Mouse (Mus musculus) cerebellum, adult 2 months (tissue): ENCODE data around the gene Il17rc. TPM values are rescaled to one million over a fixed set of nuclear protein-coding genes. Genes with fewer than 3 reads are reported as not detected.
A peak's percentile ranks its signal among the peaks of the same experiment; 100 is the strongest.

Experiments used
- DNase-seq, 2 experiments: peaks; one replicate each; pipeline ENCODE4 v3.0.0; 2021
- H3K27ac ChIP-seq: fragments of 200-500 bp; 2 replicates; pipeline ENCODE4 v1.5.1; 2012; ENCODE audit warnings: low read length, control low read depth, inconsistent platforms; ENCODE audit not compliant: insufficient read depth
- H3K27me3 ChIP-seq: fragments of 200-500 bp; 2 replicates; pipeline ENCODE4 v1.6.1; 2012; ENCODE audit warnings: inconsistent platforms, mild to moderate bottlenecking, low read length, moderate library complexity; ENCODE audit not compliant: control insufficient read depth, insufficient read depth
- H3K4me1 ChIP-seq: fragments of 200-500 bp; 2 replicates; pipeline ENCODE4 v1.6.1; 2011; ENCODE audit warnings: low read length; ENCODE audit not compliant: control insufficient read depth, insufficient read depth
- H3K4me3 ChIP-seq: fragments of 200-500 bp; replicated peaks from 2 replicates; pipeline ENCODE3; 2011; ENCODE audit warnings: mild to moderate bottlenecking, low read depth, low read length, control low read depth; ENCODE audit not compliant: insufficient read depth
- CTCF ChIP-seq: fragments of 200-500 bp; IDR thresholded peaks from 2 replicates; pipeline ENCODE4 v1.5.1; 2011; ENCODE audit warnings: low read depth, mild to moderate bottlenecking, control low read depth, low read length, moderate library complexity, borderline replicate concordance; ENCODE audit not compliant: insufficient read depth
- POLR2A ChIP-seq: fragments of 200-500 bp; IDR thresholded peaks from 2 replicates; pipeline ENCODE4 v1.6.1; 2011; ENCODE audit warnings: low read length, control low read depth, borderline replicate concordance; ENCODE audit not compliant: insufficient read depth
- WGBS: fragments of 180-500 bp; shearing (Covaris S2); methylation state at CpG from one replicate; pipeline ENCODE4 v1.1.7; 2018; 5-methylcytosine and 5-hydroxymethylcytosine counted together
- polyA plus RNA-seq: library from polyadenylated mRNA; depleted of rRNA; stranded (reverse); fragments of >200 nt; gene quantifications from 2 replicates; pipeline ENCODE4 v1.2.3, GENCODE M21; 2012

The Il17rc gene
- polyA plus RNA-seq, 1 experiment, result 6.6 TPM

DNA sequence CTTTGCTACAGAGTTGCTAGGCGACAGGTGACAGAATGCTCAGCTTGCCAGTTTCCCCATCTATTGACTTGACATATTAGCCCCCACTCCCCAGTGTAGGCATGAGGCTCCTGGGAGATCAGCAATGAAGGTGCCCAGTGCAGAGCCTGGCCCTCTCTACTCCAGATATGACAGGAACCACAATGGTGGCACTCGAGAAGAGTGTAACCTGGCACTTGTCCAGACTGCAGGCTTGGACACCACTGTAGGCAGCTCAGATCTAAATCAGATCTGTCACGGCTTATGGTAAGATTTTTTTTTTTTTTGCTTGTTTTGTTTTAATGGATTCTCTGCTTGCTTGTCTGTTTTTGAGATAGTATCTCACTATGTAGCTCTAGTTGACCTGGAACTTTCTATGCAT, 37.6 kb upstream of the Il17rc start:
- Histone ChIP-seq H3K27ac (no peak overlapping the region), H3K4me1 (no peaks in the 10 kb centered on the region), H3K27me3 (no peaks in the 10 kb centered on the region), H3K4me3 (no peak overlapping the region)
- DNase-seq, result no peak
- TF ChIP-seq CTCF, result no peak
- no peak for TF ChIP-seq POLR2A
- WGBS, result 41% methylated on average over 3 of the region's 3 CpGs

DNA sequence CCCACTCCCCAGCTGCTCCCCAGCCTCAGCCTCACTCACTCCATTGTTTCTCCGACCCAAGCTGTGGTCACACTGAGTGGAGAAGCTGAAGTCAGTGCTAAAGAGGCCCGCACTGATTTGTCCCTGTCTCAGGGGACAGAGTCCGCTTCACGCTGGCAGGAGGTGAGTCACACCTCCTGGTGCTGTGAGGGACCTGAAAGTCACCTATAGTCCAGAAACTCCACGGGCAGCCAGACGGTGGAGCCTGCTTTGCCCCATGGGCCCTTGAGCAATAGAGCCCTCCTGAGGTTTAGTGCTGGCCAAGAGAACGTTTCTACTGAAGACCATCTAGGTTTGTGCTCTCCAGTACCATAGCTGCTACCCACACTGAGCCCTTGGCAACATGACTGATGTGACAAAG, 36.5 kb upstream of the Il17rc start:
- H3K4me3 ChIP-seq, result no peak overlapping the region
- TF ChIP-seq POLR2A, result no peak
- no peak for TF ChIP-seq CTCF
- no peak for DNase-seq
- WGBS, result 68% methylated on average over 7 of the region's 7 CpGs
- no peaks in the 10 kb centered on the region for H3K27me3 ChIP-seq
- no peaks in the 10 kb centered on the region for H3K4me1 ChIP-seq
- H3K27ac ChIP-seq, result no peak overlapping the region

DNA sequence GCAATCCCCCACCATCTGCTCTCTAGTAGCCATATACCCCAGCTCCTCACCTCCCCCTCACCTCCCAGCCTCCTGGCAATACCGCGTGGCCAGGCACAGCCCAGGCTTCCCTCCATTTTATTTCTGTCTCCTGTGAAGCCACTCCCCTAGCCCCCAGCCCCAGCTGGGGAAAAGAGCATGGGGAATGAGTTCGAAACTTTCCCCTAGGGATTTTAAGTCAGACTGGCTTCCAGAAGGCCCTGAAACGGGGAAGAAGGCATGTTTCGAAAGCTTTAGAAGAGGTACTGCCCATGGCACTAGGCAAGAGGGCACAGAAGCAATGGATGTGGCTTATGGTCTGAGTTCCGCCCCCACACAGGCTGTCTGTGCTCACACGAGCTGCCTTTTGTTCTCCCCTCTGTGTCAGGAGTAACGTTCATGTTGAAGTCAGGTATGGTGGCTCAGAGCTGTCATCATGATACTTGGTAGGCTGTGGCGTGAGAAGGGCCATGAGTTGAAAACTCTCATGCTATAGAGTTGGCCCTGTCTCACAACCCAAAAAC, 35.5 kb upstream of the Il17rc start, which contains the start of gene Cidec:
Gene Cidec, minus strand, starts transcription at position 97 of the 542 bp plus-strand sequence.
- Histone ChIP-seq H3K27ac (no peak within 1 kb of the TSS), H3K4me3 (no peak within 1 kb of the TSS), H3K27me3 (no peaks in the 10 kb centered on the region), H3K4me1 (no peaks in the 10 kb centered on the region)
- 71% methylated on average over 9 of the region's 9 CpGs for WGBS
- no peak for TF ChIP-seq CTCF
- TF ChIP-seq POLR2A, result no peak
- DNase-seq, result no peak

GRCm38 (mm10) chr6:113437135-113437534, 34.1 kb upstream of the Il17rc start:
- TF ChIP-seq POLR2A (no peak), CTCF (no peak)
- WGBS, result 72% methylated on average over 12 of the region's 12 CpGs
- Histone ChIP-seq H3K4me1 (no peaks in the 10 kb centered on the region), H3K27ac (no peak overlapping the region), H3K4me3 (no peak overlapping the region), H3K27me3 (no peaks in the 10 kb centered on the region)
- DNase-seq, result no peak

DNA sequence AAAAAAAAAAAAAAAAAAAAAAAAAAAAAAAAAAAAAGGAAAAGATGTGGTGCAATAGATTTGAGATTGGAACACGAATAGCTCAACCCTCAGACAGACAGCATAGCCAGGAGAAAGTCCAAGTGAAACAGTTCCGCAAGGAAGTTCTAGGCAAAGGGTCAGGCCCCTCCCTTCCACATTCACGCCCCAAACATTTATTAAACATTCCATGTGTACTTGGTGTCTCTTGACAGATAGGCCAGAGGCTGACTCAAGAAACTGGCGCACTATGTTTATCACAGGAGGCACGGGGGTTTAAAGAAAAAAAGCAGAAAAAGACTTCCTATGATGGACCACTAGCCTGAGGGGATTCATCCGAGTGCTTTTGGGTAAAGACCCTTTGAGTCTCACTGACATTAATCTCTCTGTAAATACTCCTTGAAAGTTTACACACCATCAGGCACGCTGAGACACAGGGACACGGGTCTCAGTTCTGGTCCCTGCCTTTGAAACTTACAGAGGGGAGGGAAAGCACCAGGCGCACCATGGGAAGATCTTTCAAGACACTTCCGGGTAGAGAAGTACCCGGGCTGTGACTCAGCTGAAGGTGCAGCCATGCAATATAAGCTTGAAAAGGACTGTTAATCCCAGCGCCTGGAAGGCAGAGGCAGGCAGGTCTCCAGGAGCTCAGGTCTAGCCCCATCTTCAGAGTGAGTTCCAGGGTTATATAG, 32.4 kb upstream of the Il17rc start:
- WGBS, result 63% methylated on average over 12 of the region's 12 CpGs
- Histone ChIP-seq H3K27ac (no peak overlapping the region), H3K4me3 (no peak overlapping the region), H3K4me1 (peaks cover 2% of the 10 kb centered on the region; the same call in 1 of the 2 replicates), H3K27me3 (no peaks in the 10 kb centered on the region)
- TF ChIP-seq POLR2A, result no peak
- DNase-seq, result no peak

DNA sequence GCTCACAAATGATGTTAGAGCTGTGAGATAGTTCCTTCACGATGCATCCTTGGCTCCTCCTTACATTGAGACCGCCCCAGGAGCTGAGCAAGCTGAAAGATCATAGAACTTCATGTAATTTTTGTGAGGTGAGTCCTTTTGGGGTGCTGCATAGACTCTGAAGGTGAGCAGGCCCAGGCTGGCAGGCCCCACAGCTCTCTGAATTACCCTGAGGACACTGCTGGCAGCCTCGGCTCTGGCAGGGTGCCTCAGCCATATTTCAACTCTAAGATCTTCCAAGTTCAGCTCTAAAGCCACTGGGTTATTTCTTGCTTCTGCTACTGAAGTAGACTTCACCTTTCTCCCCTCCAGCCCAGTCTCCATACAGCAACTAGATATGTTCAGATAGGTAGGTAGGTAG, 30.5 kb upstream of the Il17rc start:
- Histone ChIP-seq H3K4me1 (peaks cover 2% of the 10 kb centered on the region; the same call in 1 of the 2 replicates), H3K4me3 (no peak overlapping the region), H3K27me3 (no peaks in the 10 kb centered on the region), H3K27ac (no peak overlapping the region)
- TF ChIP-seq CTCF, result no peak
- no peak for TF ChIP-seq POLR2A
- no peak for DNase-seq
- 66% methylated on average over 3 of the region's 3 CpGs for WGBS

DNA sequence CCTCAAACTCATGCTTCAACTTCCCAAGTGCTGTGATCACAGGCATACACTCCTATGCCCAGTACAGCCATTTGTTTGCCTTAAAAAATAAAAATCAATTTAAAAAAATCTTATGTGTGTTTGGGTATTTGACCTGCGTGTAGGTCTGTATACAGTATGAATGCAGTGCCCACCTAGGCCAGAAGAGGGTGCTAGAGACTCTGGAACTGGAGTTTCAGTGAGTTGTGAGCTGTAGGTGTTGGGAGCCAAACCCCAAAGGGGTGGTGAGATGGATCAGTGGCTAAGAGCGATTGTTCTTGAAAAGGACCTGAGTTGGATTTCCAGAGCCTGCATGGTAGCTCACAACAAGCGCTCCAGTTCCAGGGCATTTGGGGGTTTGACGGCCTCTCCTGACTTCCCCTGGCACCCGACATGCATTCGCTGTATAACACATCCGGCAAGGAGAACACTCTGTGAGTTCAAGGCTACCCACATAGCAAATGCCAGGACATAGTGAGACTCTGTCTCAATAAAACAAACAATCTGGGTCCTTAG, 30.0 kb upstream of the Il17rc start:
- H3K27ac ChIP-seq, result no peak overlapping the region
- no peak overlapping the region for H3K4me3 ChIP-seq
- TF ChIP-seq POLR2A (no peak), CTCF (peak; percentile 86)
- H3K27me3 ChIP-seq, result no peaks in the 10 kb centered on the region
- H3K4me1 ChIP-seq, result peaks cover 2% of the 10 kb centered on the region; the same call in 1 of the 2 replicates
- peak; percentile 70 to 83 for DNase-seq
- 34% methylated on average over 7 of the region's 7 CpGs for WGBS

GRCm38 (mm10) chr6:113442087-113442441, 29.2 kb upstream of the Il17rc start:
- 34% methylated on average over 9 of the region's 9 CpGs for WGBS
- H3K27me3 ChIP-seq, result no peaks in the 10 kb centered on the region
- no peak for DNase-seq
- peak overlapping the region; percentile 40; the same call in 1 of the 2 replicates for H3K27ac ChIP-seq
- no peak for TF ChIP-seq POLR2A
- peak overlapping the region; percentile 65 for H3K4me3 ChIP-seq
- H3K4me1 ChIP-seq, result peaks cover 4% of the 10 kb centered on the region; the same call in 1 of the 2 replicates
